Mouse (Mus musculus) ES-E14 (cell line): ENCODE results near the gene Wnt9a. TPM values are rescaled to one million over a fixed set of nuclear protein-coding genes. Genes with fewer than 3 reads are reported as not detected.
A peak's percentile ranks its signal among the peaks of the same experiment; 100 is the strongest.

Experiments
- DNase-seq: peaks from one replicate; pipeline ENCODE4 v3.0.0-alpha.2; 2013; ENCODE audit warnings: low read depth, low spot score
- H3K27ac ChIP-seq: 2 replicates; pipeline ENCODE4 v1.5.1; 2012; ENCODE audit warnings: low read depth, mild to moderate bottlenecking, low read length, moderate library complexity, mixed read lengths; ENCODE audit not compliant: poor library complexity, insufficient read depth, severe bottlenecking
- H3K36me3 ChIP-seq: 2 replicates; pipeline ENCODE4 v1.6.1; 2012; ENCODE audit warnings: mild to moderate bottlenecking, low read length, moderate library complexity, mixed read lengths; ENCODE audit not compliant: control insufficient read depth, poor library complexity, insufficient read depth, severe bottlenecking
- H3K4me1 ChIP-seq, 2 experiments: fragments of 150-350 bp in 1 of 2; sonication (generic) in 1 of 2; 2 replicates each; pipeline ENCODE4 v1.6.1; 2012; ENCODE audit warnings: low read length in 2 of 2, mild to moderate bottlenecking in 1 of 2, mixed read lengths in 1 of 2; ENCODE audit not compliant: control insufficient read depth in 2 of 2, insufficient read depth in 2 of 2, poor library complexity in 1 of 2
- H3K4me3 ChIP-seq, 2 experiments: fragments of 150-350 bp in 1 of 2; sonication (generic) in 1 of 2; 2 replicates each; pipeline ENCODE4 v1.5.1; 2012; ENCODE audit warnings: low read length in 2 of 2, low read depth in 1 of 2, mild to moderate bottlenecking in 1 of 2, mixed read lengths in 1 of 2; ENCODE audit not compliant: insufficient read depth in 1 of 2, poor library complexity in 1 of 2, severe bottlenecking in 1 of 2
- H3K9ac ChIP-seq: 2 replicates; pipeline ENCODE4 v1.6.1; 2012; ENCODE audit warnings: low read depth, mild to moderate bottlenecking, low read length, mixed read lengths; ENCODE audit not compliant: poor library complexity, insufficient read depth, severe bottlenecking
- H3K9me3 ChIP-seq: fragments of 150-350 bp; sonication (generic); 2 replicates; pipeline ENCODE4 v1.6.1; 2012; ENCODE audit warnings: low read depth, mild to moderate bottlenecking, low read length; ENCODE audit not compliant: control insufficient read depth, insufficient read depth
- CHD2 ChIP-seq: IDR thresholded peaks from 2 replicates; pipeline ENCODE4 v1.6.1; 2014; ENCODE audit warnings: mild to moderate bottlenecking, low read depth, low read length, inconsistent platforms
- HCFC1 ChIP-seq: IDR thresholded peaks from 2 replicates; pipeline ENCODE4 v1.6.1; 2012; ENCODE audit warnings: low read length, inconsistent platforms, borderline replicate concordance; ENCODE audit not compliant: insufficient read depth
- MAFK ChIP-seq: IDR thresholded peaks from 2 replicates; pipeline ENCODE4 v1.6.1; 2014; ENCODE audit warnings: mild to moderate bottlenecking, low read depth, low read length, inconsistent platforms; ENCODE audit not compliant: insufficient read depth
- ZC3H11A ChIP-seq: IDR thresholded peaks from 2 replicates; pipeline ENCODE4 v1.6.1; 2012; ENCODE audit warnings: low read depth, mild to moderate bottlenecking, inconsistent platforms, low read length, borderline replicate concordance
- ZNF384 ChIP-seq: IDR thresholded peaks from 2 replicates; pipeline ENCODE4 v1.6.1; 2012; ENCODE audit warnings: low read depth, low read length, inconsistent platforms
- in situ Hi-C, 2 experiments: fragments of 600-800 bp; cut with MboI; formaldehyde crosslinking; loops; one replicate each; pipeline ENCODE4 v1.15.1; 2025; ENCODE audit warnings: low sequenced_read_pairs in 2 of 2, inconsistent platforms in 1 of 2; ENCODE audit not compliant: unreplicated experiment in 2 of 2
- total RNA-seq: library from RNA; depleted of rRNA; stranded (reverse); fragments of 300-350 nt; gene quantifications from 2 replicates; pipeline ENCODE4 v1.2.3, GENCODE M21; 2012

Wnt9a gene
- total RNA-seq, 1 experiment = 5.8 TPM

GRCm38 (mm10) chr11:59305821-59306215, 910 bp upstream of the Wnt9a start:
- H3K27ac ChIP-seq = no peak overlapping the region
- no peaks in the 10 kb centered on the region for H3K36me3 ChIP-seq
- H3K4me1 ChIP-seq = peaks cover 1 to 10% of the 10 kb centered on the region in 2 experiments; a peak in 3 of 4 replicates
- H3K4me3 ChIP-seq = peak overlapping the region; percentile 78 to 85; a peak in 3 of 4 replicates
- in situ Hi-C loops = no loop called here
- H3K9ac ChIP-seq = no peak overlapping the region
- H3K9me3 ChIP-seq = no peaks in the 10 kb centered on the region
- no peak for DNase-seq
- TF ChIP-seq HCFC1 (no peak), ZNF384 (no peak), CHD2 (no peak), MAFK (no peak), ZC3H11A (no peak)

- no peaks in the 10 kb centered on the region for H3K36me3 ChIP-seq
- peaks cover 1 to 11% of the 10 kb centered on the region in 2 experiments; a peak in 3 of 4 replicates for H3K4me1 ChIP-seq
- no peak overlapping the region for H3K27ac ChIP-seq
- no peaks in the 10 kb centered on the region for H3K9me3 ChIP-seq
- H3K9ac ChIP-seq = peak overlapping the region; percentile 79
- in situ Hi-C loops = no loop called here
- H3K4me3 ChIP-seq = peak overlapping the region; percentile 70 to 85
- DNase-seq = no peak
- TF ChIP-seq CHD2 (no peak), ZC3H11A (peak; percentile 40; the same call in 1 of the 2 replicates)
These were observed 865 bp downstream of the Wnt9a start for GRCm38 (mm10) chr11:59307422-59308163.

- Histone ChIP-seq H3K4me3 (peak overlapping the region; percentile 26 to 70; a peak in 3 of 4 replicates), H3K4me1 (peaks cover 1 to 12% of the 10 kb centered on the region in 2 experiments; a peak in 3 of 4 replicates), H3K9ac (no peak overlapping the region), H3K9me3 (no peaks in the 10 kb centered on the region), H3K36me3 (no peaks in the 10 kb centered on the region), H3K27ac (no peak overlapping the region)
- DNase-seq = no peak
- in situ Hi-C loops = no loop called here
- TF ChIP-seq HCFC1 (no peak), ZC3H11A (no peak), ZNF384 (no peak), CHD2 (no peak), MAFK (no peak)
These were observed 1.4 kb downstream of the Wnt9a start for GRCm38 (mm10) chr11:59308164-59308542.

- in situ Hi-C loops = no loop called here
- DNase-seq = no peak
- H3K27ac ChIP-seq = no peak overlapping the region
These were observed 1.9 kb downstream of the Wnt9a start for GRCm38 (mm10) chr11:59308625-59309024.

More at GRCm38 (mm10) chr11:59308625-59309024, 1.9 kb downstream of the Wnt9a start:
- H3K36me3 ChIP-seq = no peaks in the 10 kb centered on the region
- peaks cover 1 to 12% of the 10 kb centered on the region in 2 experiments; a peak in 3 of 4 replicates for H3K4me1 ChIP-seq
- peak overlapping the region in 1 of 2 experiments; percentile 38; a peak in 1 of 4 replicates for H3K4me3 ChIP-seq
- H3K9me3 ChIP-seq = no peaks in the 10 kb centered on the region
- H3K9ac ChIP-seq = no peak overlapping the region
- TF ChIP-seq CHD2 (no peak), ZC3H11A (no peak), MAFK (no peak), ZNF384 (no peak), HCFC1 (no peak)
